Mouse (Mus musculus): ENCODE measurements around the gene Usp48.

Gene Usp48

DNA sequence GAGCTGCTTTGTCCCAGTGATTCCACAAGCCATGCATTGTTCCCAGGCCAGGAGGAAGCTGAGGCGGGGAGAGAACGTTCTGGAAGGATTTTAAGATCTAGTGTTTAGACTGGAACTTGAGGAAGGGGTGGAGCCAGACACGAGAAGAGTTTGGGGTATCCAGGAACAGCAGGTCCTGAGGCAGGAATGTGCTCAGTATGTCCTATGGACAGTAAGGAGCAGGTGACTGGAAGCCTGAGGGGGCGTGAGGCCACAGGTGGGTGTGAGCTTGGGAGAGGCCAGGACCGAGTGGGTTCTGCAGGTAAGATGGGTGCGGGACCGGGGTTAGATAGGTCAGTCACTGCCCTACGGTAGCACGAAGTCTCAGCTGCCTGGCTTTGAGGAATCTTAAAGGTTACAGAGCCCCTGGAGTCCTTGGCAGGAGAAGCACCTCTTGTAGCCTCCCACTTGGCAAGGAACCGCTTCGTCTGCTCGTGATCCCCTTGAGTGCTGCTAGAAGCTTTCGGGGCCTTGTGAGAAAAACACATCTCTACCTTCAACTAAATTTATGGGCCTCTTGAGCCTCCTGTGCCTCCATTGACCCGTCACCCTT is 93.8 kb downstream of the Usp48 start:
- DNase-seq (ENCODE audit: low spot score), result no peak

- DNase-seq (ENCODE audit: low spot score), result no peak
Observed at GRCm38 (mm10) chr4:137692107-137692902, 98.8 kb downstream of the Usp48 start.

DNA sequence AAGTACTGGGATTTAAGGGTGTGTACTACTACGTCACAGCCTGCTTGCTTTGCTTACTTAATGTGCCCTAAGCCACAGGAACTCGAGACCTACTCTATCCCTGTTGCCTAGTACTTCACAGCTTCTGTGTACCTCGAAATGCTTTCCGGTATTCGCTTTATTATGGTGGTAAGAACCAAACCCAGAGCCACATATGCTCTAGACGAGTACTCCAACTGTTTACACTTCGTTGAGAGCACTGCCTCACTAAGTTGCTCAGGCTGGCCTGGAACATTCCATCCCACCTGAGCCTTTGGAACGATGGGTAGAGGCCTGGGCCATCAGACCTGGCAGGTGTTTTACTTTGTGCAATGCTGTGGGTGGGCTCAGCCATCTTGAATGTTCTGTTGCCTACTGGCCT is 101.7 kb downstream of the Usp48 start:
- DNase-seq (ENCODE audit: low spot score), result no peak

- no peak for DNase-seq (ENCODE audit: low spot score)
Observed at GRCm38 (mm10) chr4:137695900-137696299, 102.3 kb downstream of the Usp48 start.

DNA sequence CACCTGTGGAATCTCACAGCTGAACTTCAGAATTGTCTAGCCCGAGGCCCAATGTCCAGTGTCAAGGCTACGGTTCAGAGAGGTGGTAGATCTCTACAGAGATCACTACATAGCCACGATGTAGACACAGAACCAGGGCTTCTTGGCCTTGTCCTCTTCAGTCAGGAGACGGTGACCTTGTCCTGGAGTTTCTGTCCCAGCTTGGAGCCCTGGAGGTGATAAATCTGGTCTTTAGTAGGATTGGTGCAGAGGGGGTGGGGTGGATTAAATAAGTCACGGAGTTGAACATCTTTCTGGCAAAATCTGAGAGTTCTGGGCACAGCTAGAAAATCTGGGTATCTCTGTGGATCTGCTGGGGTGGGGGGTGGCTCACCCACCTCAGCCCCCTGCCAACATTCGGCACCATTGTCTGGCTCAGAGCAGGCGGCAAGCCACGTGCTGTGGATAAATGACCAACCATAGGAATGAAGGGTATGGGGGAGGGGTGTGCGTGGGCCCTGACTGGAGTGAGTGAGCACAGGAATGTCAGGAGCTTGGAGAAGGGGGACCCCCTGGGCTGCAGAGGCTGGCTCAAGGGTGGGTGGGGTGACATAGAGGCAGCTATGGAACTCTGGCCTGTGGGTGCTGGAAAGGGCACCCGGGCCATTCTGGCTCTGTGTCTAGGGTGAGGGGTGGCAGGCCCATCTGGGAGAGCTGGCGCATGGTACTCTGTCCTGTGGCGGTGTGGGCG is 103.8 kb downstream of the Usp48 start:
- no peak for DNase-seq (ENCODE audit: low spot score)

DNA sequence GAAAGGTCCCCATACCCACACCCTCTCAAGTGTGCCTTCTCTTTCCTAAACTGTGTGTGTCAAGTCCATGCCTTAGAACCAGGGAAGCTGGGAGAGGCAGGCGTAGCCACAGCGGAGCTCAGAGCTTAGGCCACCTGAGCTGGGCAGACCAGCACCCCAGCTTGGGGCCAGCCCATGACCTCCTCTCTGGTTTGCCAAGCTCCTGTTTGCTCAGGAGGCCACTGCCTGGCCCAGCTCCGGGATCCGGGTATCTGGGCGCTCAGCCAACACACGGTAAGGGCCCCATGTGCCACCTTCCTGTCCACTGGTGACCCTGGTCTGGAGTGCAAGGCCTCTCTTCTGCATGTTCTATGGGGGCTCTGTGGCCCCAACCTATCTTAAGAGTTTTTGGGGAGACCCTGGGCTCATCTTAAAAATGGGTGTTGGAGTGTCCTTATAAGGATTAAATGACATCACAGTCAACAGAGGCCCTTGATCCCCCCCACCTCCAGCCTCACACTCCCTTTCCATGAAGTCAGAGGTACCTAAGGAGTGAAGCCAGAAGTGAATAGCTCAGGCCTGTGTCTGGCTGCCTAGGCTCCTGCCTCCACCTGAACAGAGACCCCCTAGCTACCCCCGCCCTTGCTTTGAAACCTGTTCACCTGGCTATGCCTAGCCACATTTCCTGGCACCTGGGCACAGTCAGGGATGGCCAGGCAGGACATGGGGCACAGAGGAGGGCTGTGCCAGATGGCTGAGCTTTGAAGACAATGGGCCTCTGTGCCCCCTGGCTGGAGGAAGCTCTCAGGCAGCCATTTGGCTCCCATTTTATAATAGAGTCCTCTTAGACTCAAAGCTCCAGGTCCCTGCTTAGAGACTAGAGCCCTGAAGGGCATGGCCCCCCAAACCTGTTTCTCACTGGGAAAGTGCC is 104.8 kb downstream of the Usp48 start:
- DNase-seq (ENCODE audit: low spot score), result no peak

DNA sequence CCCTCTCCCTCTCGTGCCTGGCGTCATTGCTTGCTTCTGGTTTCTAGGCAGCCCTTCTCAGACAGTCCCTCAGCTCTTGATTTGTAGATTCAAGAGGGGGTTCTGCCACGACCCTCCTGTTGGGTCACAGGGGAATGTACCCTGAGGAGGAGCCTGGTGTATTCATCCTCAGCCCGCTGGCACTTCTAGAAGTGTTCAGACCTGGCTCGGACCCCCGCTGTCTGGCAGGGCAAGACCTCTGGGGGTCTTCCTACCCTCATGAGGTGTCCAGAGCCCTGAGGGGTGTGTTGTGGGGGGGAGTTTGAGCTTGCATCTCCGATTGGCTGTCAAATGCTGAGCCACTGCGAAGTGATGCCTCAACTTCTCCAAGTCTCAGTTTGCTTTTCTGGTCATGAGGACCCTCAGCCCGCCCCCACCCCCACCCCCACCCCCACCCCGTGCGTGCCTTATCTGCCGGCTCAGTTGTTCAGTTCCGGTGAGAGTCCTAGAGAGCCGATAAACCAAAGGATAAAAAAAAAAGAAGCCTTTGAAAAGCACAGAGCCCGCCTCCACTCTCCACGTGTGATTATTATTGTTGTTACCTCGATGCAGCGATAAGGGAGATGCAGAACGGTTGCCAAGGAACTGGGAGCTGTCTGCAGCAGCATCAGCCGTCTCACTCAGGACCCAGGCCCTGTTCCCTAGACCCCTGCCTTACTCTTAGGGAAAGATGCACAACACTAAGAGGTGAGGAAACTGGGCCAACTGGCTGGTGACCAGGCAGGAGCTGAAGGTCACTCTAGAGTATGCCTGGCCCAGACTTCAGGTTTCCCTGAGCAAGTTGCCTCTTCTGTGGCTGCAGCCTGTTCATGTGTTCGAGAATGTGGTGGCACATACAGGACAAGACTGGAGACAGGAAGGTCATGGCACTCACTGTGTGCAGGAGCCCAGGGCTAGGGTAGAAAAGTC is 106.0 kb downstream of the Usp48 start:
- no peak for DNase-seq (ENCODE audit: low spot score)

DNA sequence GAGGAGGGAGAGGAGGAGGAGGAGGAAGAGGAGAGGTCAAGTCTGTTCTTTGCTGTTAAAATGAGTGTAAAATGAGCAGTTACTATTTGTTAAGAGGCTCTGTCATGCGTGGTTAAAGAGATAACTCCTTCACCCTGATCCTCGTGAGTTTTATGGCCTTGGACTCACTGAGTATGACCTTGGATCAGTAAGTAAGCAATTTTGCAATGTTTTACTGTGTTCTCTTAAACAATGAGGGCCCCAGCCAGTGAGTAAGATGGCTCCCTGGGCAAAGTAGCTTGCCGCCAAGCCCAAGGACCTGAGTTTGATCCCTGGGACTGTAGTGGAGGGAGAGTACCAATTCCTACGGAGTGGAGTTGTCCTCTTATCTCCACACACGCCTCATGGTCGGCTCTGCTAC is 107.4 kb downstream of the Usp48 start:
- DNase-seq (ENCODE audit: low spot score), result no peak

DNA sequence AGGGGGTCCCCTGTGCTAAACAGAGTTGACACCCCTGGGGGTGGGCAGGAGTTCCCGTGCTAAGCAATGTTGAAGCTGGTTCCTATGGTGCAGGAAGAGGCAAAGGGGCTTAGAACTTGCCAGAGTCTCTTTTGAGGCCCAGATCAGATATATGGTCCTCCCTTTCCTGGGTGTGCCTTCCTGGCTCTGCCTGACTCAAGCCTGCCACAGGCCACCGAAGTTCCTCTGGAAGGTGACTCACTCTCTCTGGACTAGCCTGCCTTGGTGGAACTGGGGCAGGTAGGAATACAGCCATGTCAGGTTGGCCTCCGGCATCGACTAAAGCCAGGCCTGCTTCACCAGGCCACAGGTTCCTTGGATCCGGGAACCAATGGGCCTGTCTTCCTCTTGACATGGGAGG is 109.5 kb downstream of the Usp48 start:
- DNase-seq (ENCODE audit: low spot score), result no peak

DNA sequence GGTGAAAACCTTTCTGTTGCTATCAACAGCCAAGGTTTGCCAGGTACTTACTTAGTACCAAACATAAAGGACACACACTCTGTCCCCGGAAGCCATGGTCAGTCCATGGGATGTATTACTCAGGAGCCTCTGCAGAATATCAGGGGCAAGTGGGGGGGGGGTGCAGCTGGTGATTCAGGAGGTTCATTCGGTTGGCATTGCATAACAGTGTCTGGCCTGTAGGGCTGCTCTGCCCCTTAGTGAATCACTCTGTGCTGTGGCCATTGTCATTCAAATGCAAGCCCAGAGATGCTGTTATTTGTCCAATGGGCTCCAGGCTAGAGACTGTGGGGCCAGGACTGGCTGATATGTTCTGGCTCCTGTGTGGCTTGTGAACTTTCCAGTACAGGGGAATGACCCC is 111.0 kb downstream of the Usp48 start:
- DNase-seq (ENCODE audit: low spot score), result no peak

- no peak for DNase-seq (ENCODE audit: low spot score)
Observed at GRCm38 (mm10) chr4:137705379-137705778, 111.8 kb downstream of the Usp48 start.

DNA sequence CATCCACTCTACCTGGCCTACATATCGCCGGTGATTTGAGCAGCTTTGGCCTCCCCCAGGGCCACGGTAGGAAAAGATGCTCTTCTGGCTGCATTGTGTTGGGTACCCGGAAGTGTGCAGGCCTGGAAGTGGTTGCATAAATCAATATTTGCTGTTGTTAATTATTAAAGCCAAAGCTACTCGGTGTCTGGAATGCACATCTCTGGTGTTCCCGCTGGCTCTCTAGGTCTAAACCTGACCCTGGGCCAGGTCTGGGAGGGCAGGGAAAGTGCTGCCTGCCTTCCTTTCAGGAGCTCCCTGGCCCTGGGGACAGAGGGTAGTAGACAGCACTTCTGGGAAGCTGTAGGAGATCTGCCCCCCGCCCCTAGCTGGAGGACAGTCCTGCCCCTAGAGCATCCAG is 113.0 kb downstream of the Usp48 start:
- no peak for DNase-seq (ENCODE audit: low spot score)

DNA sequence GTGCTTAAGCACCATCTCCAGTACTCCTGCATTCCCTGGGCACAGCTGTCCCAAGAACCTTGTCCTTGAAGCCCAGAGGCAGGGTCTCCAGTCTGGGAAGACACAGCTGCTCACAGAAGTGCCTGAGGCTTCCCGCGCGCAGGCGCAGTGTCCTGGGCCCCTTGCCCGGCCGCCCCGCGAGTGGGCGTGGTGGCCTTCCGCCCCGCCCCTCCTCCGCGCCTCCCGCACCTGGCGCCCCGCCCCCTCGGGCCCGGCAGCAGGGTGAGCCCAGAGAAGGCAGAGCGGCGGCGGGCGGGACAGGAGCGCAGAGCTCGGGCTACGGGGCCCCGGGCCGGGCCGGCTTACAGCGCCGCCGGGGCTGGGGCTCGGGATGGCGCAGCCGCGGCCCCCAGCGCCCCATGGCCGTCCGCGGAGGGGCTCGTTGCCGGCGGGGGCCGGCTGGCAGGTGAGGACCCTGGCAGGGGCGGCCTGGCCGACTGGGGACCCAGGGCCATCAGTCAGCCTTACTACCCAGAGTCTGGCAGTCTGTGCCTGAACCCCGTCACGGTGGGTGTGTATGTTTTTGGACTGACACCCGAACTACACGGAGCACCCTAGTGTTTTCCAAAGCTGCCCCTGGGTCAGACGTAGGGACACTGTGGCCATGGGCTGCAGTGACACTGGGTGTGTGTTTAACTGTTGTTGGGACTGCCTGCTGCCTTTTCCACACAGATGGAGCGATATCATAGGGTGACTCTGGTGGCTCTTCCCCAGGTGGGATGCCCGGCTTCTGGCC is 113.8 kb downstream of the Usp48 start:
- peak; percentile 89 for DNase-seq (ENCODE audit: low spot score)

Data from testis, postnatal 14 days (tissue).